In the genomic region with DNA sequence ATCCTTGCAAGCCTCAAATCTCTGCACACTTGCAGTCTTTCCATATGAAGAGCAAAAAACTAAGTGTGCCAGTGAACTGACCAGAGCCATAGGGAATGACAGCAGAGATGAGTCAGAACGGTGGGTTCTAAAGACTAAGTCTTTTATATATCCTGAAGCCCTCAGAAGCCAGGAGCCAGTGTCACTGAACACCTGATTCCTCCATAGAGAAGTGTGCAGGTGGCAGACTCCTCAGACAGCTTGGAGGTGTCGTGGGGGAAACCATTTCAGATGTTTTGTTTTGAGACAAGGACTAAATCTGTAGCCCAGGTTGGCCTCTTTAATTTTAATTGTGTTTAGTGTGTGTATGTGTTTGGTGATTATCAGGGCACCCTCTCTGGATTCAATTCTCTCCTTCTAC, we compare ENCODE assay signal across 17 mouse cellular contexts. TPM values are rescaled to one million over a fixed set of nuclear protein-coding genes. Genes with fewer than 3 reads are reported as not detected.
DNase-seq lines count a peak whose midpoint lies in the region; ATAC-seq and TF ChIP-seq lines count a peak whose summit lies in the region.
"Had no signal": no experiment of that assay in that cellular context is flagged by ENCODE, and none has a peak within 500 bp of the region (broad histone marks: within the 10 kb centered on the region; RNA-seq: fewer than 3 reads in every experiment).

No protein-coding gene starts in this region.

- no peak for ATAC-seq in lung, embryonic 16.5 days (ENCODE audit: low read depth)
- no peak for ATAC-seq in activated CD4-positive, CD25-positive, alpha-beta regulatory T cell, adult 4 months
- ATAC-seq: forebrain, postnatal 0 days; midbrain, embryonic 13.5 days had no signal

- H3K4me1 ChIP-seq in lung, embryonic 16.5 days (replicated peaks; ENCODE audit: control insufficient read depth, insufficient read depth, low read length), result peaks cover 13% of the 10 kb centered on the region
- peaks cover 58% of the 10 kb centered on the region for H3K4me1 ChIP-seq in bone marrow macrophage, adult 2 months (ENCODE audit: control insufficient read depth, insufficient read depth, low read length)
- H3K4me1 ChIP-seq in small intestine, adult 2 months (ENCODE audit: control insufficient read depth, insufficient read depth, insufficient read length, low read length), result peaks cover 25% of the 10 kb centered on the region

- no peak overlapping the region for H3K4me3 ChIP-seq in gastrocnemius, adult 2 months
- no peak overlapping the region for H3K4me3 ChIP-seq in lung, embryonic 16.5 days (ENCODE audit: low read length)
- H3K4me3 ChIP-seq in bone marrow macrophage, adult 2 months (ENCODE audit: insufficient read depth, low read length), result no peak overlapping the region
- H3K4me3 ChIP-seq in small intestine, adult 2 months (ENCODE audit: low read depth, low read length), result no peak overlapping the region
- H3K4me3 ChIP-seq: embryonic facial prominence, embryonic 15.5 days; liver, embryonic 13.5 days; midbrain, embryonic 13.5 days; myocyte had no signal

- H3K9ac ChIP-seq in lung, embryonic 16.5 days (ENCODE audit: low read length), result no peak overlapping the region
- H3K9ac ChIP-seq: embryonic facial prominence, embryonic 15.5 days; forebrain, postnatal 0 days; liver, embryonic 13.5 days; midbrain, embryonic 13.5 days had no signal

- no peak for TF ChIP-seq CTCF in gastrocnemius, adult 2 months (IDR thresholded peaks at IDR 0.05)
- TF ChIP-seq CTCF in bone marrow macrophage, adult 2 months (IDR thresholded peaks at IDR 0.05; ENCODE audit: low read depth, low read length), result no peak
- TF ChIP-seq CTCF in small intestine, adult 2 months (IDR thresholded peaks at IDR 0.05; ENCODE audit: extremely low read depth, insufficient read length, insufficient replicate concordance, low read depth, low read length), result no peak

- H3K27ac ChIP-seq in gastrocnemius, adult 2 months, result peak overlapping the region; percentile 20; the same call in 1 of the 2 replicates
- peak overlapping the region; percentile 62 for H3K27ac ChIP-seq in lung, embryonic 16.5 days (ENCODE audit: low read length)
- peak overlapping the region; percentile 76 for H3K27ac ChIP-seq in bone marrow macrophage, adult 2 months (ENCODE audit: insufficient read depth, low read depth, low read length)
- peak overlapping the region; percentile 55; the same call in 1 of the 2 replicates for H3K27ac ChIP-seq in small intestine, adult 2 months (ENCODE audit: insufficient read depth, low read depth, low read length)
- H3K27ac ChIP-seq: midbrain, embryonic 13.5 days had no signal

- WGBS in lung, embryonic 16.5 days, result 47% methylated on average over 2 of the region's 2 CpGs
- WGBS in small intestine, adult 2 months, result 39% methylated on average over 2 of the region's 2 CpGs

- intact Hi-C loops in gastrocnemius, adult 2 months (cut with DNase I), result no loop called here

- TF ChIP-seq POLR2A in bone marrow macrophage, adult 2 months (IDR thresholded peaks at IDR 0.05; ENCODE audit: borderline replicate concordance, low read depth, low read length), result no peak
- no peak for TF ChIP-seq POLR2A in small intestine, adult 2 months (IDR thresholded peaks at IDR 0.05; ENCODE audit: low read depth, low read length)

- no peaks in the 10 kb centered on the region for H3K27me3 ChIP-seq in lung, embryonic 16.5 days (ENCODE audit: control insufficient read depth, insufficient read depth, low read depth, low read length)
- no peaks in the 10 kb centered on the region for H3K27me3 ChIP-seq in small intestine, adult 2 months (ENCODE audit: control insufficient read depth, insufficient read depth, low read length)
- H3K27me3 ChIP-seq: embryonic facial prominence, embryonic 15.5 days; liver, embryonic 13.5 days; midbrain, embryonic 13.5 days had no signal

- no peaks in the 10 kb centered on the region for H3K9me3 ChIP-seq in lung, embryonic 16.5 days (ENCODE audit: control insufficient read depth, low read length)
- H3K9me3 ChIP-seq: embryonic facial prominence, embryonic 15.5 days; liver, embryonic 13.5 days; midbrain, embryonic 13.5 days had no signal

- no peak for DNase-seq in gastrocnemius, adult 2 months
- DNase-seq in gastrocnemius, postnatal 10 days, result no peak
- no peak for DNase-seq in lung, adult 18-20 months
- DNase-seq in MN1 (ENCODE audit: low spot score), result no peak
- DNase-seq: cerebellum, adult 9-11 months; forebrain, postnatal 0 days; liver, embryonic 13.5 days; spleen, adult 18-20 months; thymus, adult 2 months had no signal

- H3K4me2 ChIP-seq in lung, embryonic 16.5 days (ENCODE audit: low read depth, low read length), result no peak overlapping the region
- H3K4me2 ChIP-seq: embryonic facial prominence, embryonic 15.5 days; heart, embryonic 11.5 days; liver, embryonic 13.5 days; midbrain, embryonic 13.5 days had no signal

- H3K36me3 ChIP-seq in lung, embryonic 16.5 days (ENCODE audit: control insufficient read depth, insufficient read depth, low read length), result no peaks in the 10 kb centered on the region
- H3K36me3 ChIP-seq in small intestine, adult 2 months (ENCODE audit: control insufficient read depth, insufficient read depth, low read length), result no peaks in the 10 kb centered on the region
- H3K36me3 ChIP-seq: embryonic facial prominence, embryonic 15.5 days; liver, embryonic 13.5 days; midbrain, embryonic 13.5 days had no signal

RNA-seq across cellular contexts. Expression of gene Rassf3, which starts 22.9 kb away (rescaled TPM):
- total RNA-seq in gastrocnemius, adult 2 months (2021), result 10 to 100 TPM; 29.2 to 47.3 TPM
- total RNA-seq in gastrocnemius, postnatal 10 days (2021), result 10 to 100 TPM; 53.4 to 54.4 TPM
- polyA plus RNA-seq in lung, embryonic 16.5 days (2015; fragmentation: Nextera tagmentation; extraction: Ambion mirVana), result 19.7 and 20.7 TPM in 2 replicates
- polyA plus RNA-seq in bone marrow macrophage, adult 2 months (2012; ENCODE audit: insufficient read depth, insufficient read length, missing spikeins), result 59.8 and 65.1 TPM in 2 replicates
- 16.5 and 25.8 TPM in 2 replicates for polyA plus RNA-seq in small intestine, adult 2 months (2012; rRNA removed)
- polyA plus RNA-seq in activated CD4-positive, CD25-positive, alpha-beta regulatory T cell, adult 4 months (2017; shearing (Covaris generic)), result 1 to 10 TPM; 5.7 to 7.0 TPM

Comparison
In these comparisons a context has a peak if more than half of its experiments do, and no peak if none do; other contexts are left out.
1. H3K27ac ChIP-seq: peak in every context shown above with its lines; median percentile 76 in bone marrow macrophage, adult 2 months; 62 in lung, embryonic 16.5 days; 55 in small intestine, adult 2 months; 20 in gastrocnemius, adult 2 months.